Mouse (Mus musculus) megakaryocyte-erythroid progenitor cell, adult 5-6 weeks (primary cell): ENCODE measurements at regions not wholly inside any gene's neighbourhood (a gene's known extent, or its start where the extent isn't known, plus 50 kb on each side); places are given as distances from the start of the nearest gene placed in this dataset.
A peak's percentile ranks its signal among the peaks of the same experiment; 100 is the strongest.

Source experiments
- ATAC-seq: replicated peaks from 2 replicates; pipeline ENCODE4 v1.8.0; 2016; ENCODE audit warnings: mild to moderate bottlenecking, inconsistent platforms; ENCODE audit not compliant: severe bottlenecking, poor library complexity, low FRiP score, low TSS enrichment

DNA sequence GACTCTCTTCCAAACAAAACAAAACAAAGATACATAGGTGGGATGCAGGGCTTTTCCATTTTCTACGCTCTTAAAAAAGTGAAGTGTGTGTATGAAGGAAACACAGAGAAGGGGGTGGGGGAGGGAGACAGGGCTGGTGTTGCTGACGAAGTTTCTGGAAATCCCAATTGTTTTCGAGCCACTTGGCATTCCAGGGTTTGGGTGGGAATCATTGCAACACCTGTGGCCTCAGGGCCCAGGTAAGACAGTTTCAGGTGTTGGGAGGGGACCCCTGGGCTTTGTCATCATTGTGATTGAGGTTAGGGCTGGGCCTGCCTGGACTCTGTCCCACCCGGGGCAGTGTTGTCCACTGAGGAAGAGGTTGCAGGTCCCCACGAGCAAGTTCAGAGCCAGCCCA, 108.8 kb upstream of the Ccnd1 start:
- no peak for ATAC-seq

DNA sequence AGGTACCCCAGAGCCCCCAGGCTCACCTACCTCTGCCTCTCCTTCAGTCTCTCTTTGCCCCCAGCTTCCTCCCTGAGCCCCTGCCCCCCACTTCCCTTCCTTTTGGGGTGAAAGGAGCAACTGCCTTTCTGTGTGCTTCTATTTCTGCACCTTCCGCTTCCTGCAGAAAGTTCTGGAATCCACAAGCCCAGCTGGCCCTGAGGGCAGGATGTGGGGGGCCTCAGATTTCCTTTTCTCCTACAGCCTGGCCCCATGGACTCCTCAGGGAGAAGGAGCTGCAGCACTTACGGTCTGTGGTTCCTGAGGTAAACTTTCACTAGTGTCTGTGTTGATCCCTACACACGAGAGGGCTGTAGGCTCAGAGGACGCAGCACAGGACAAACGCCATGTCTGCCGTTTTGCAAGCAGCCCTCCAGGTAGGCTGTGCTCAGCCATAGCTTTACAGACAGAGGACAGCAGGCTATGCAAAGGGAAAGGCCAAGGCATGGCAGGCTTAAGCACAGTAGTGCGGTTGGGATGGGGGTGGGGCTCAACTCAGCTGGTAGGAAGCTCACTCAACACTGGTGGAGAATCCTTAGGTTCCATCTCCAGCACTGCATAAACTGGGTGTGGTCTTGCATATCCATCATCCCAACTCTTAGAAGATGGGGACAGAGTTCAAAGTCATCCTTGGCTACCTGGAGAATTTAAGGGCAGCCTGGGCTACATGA, 108.2 kb upstream of the Ccnd1 start:
- no peak for ATAC-seq

DNA sequence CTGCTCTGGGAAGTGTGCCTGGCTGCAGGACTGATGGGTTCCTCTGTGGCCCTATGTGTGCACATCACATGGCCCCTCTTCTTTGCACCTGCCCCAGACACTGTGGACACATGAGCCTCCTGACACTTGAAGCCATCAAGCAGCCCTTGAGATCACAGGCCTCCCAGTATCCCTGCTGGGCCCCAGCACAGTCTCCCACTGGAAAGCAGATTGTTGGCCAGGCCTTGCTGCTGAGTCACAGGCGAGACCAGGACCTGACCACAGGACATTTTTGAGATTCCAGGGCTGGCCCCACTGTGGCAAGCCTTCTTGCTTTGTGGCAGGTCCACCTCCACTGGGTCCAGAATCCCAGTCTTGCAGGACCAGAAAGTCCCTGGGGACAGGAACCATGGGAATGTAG, 105.5 kb upstream of the Ccnd1 start:
- ATAC-seq, result no peak

DNA sequence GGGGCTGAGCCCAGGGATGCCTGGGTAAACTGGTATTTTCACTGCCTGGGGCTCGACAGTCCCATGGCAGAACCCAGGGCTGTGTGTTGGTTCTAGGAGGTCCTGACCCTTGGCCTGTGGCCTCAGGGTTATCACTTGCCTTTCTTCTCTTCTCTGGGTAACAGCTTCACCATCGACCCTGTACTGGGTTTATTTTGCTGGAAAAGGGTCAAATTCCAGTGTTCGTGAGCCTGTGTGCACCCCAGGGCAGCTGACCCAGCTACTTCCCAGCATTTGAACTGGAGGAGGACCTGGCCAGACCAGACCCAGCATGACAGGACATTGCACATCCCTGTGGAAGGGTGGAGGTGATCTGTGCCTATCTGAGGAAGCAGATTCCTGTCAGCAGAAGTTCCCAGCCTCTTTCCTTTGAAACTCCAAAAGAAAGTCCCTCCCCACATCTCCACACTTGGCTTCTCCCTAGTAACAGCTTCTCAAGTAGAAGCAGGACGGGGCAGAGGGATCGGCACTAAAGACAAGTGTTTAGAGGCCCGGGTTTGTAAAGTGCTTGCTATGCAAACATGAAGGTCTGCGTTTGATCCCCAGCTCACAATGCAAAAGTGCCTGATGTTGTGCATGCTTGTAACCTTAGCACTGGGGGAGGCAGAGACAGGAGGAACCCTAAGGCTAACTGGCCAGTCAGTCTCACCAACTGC, 103.9 kb upstream of the Ccnd1 start:
- no peak for ATAC-seq

DNA sequence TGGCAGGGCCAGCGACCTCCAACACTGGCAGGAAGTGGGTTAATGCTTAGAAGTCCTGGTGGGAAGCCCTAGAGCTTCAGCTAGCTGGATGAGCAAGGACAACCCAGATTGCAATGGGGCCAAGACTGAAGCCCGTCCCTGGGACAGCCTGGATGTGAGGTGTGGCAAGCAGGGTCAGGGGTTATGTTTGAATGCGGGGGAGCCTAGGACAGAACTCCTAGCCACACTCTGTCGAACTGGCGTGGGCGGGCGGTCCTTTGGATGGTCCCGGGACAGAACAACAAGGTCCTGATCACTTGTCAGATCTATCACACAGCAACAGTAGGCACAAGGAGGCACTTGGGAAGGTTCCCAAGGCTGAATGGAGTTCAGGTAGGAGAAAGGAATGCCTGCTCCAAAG, 101.1 kb upstream of the Ccnd1 start:
- no peak for ATAC-seq

DNA sequence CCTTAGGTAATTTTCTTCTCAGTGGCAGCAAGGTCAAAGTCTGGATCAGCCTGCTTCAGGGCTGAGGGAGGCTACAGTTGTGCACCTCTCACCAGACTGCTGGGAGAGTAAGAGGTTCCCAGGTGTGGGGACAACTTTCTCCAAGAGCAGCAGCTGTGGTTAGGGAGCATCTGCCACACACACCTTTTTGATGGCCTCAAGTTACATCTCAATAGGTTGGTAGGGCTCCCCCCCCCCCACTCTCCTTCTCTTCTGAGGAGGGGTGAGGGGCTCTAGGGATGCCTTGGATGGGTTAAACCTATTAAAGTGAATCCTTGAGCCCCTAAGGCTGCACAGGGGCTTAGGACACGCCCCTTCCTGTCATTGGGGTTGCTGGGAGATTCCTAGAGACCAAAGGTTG, 94.7 kb upstream of the Ccnd1 start:
- ATAC-seq, result no peak

DNA sequence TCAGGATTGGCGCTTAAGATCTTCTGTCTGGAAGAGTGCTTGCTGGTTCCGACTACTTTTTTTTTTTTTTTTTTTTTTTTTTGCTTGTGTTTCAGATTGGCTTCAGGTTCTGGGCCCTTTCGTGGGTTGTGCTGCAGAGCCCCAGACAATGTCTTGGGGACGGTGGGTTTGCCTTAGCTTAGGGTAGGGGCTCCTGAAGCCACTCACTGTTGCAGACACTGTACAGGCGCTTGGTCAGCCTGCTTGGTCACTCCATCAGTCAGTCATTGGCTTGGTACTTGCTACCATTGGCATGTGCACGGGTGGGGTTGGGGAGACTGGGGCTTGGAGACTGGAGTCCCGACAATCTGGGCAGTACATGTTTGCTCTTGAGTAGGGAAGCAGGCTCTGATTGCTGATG, 91.5 kb upstream of the Ccnd1 start:
- ATAC-seq, result no peak

DNA sequence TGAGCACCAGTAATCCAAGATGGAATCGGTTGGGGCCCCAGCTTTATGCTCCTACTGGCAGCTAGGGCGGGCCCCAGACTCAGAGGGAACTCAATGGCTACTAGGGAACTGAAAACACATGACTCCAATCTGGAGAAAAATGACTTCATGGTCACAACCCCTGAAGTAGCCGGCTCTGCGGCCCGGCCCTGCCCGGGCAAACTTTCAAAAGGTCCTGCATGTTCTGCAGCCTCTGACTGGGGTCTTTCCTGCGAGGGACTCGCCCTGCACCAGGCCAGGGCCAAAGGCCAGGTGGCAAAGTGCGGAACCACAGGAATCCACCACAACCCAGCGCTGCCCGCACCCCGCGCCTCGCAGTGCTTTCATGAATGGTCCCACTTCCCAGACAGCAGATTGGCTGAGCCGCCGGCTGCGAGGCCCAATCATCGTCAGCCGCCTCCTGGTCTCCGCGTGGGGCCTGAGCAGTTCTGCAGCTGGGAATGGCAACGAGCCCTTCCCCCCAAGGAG, 91.0 kb upstream of the Ccnd1 start:
- peak; percentile 68 for ATAC-seq

DNA sequence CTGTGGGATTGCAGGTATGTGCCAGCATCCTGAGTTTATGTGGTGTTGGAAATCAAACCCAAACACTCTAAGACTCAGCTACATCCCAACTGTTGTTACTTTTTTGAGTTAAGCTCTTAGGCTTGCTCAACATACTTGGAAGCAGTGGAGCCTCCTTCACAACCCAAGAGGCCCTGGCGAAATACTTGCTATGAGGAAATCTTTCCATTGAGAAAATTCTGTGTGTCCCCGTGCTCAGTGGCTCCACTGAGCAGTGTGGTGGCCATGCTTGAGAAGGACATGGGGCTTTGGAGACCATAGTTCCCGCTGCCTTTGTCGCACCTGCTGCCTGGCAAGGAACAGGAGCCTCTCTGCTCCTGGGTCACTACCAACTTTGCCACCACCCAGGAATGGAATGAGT, 89.9 kb upstream of the Ccnd1 start:
- ATAC-seq, result no peak

DNA sequence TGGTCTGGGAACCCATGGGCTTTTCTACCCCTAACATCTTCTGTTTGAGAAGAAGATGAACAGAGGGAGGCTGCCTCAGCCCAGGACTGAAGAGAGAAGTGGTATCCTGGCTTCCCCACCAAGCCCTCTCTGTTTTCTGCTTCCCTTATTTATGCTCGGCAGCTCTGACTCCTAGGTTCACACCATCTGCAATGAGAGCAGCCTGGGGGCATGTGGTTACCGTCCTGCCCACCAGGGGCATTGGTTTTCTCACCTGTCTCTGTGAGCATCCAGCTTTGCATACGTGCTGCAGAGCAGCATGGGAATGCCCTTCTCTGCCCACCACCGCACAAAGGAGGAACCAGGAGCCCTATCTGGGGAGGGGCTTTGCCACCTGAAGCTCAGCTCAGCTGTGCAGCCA, 89.4 kb upstream of the Ccnd1 start:
- ATAC-seq, result peak; percentile 39; the same call in 1 of the 2 replicates

DNA sequence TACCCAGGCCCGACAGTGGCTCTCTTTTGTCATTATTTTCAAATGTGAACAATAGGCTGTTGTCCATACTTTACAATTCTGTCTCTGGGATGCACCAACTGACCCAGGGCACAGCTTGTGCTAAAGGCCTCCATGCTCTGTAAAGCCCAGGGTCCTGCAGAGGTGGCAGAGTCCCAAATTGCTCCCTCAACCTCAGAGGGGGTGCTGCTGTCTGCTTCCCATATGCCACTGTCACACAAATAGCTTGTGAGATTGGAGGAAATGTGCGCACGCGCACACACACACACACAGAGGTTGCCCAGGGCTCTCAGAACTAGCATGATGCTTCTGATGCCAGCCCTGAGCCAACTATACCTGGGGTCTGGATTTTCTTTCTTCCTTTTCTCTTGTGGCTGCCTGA, 87.3 kb upstream of the Ccnd1 start:
- ATAC-seq, result no peak

DNA sequence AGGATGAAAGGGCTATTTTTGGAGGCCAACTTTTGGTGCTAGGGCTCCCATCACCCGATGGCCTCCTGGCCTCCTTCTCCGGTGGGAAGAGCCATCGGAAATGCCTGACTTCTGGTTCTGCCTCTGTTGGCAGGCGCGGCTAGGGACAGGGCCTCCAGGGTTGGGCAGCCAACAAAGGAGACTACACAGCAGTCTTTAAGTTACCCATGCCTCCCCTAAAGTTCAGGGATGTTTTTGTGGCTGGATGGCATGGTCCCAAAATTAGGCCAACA, 86.2 kb upstream of the Ccnd1 start:
- no peak for ATAC-seq

DNA sequence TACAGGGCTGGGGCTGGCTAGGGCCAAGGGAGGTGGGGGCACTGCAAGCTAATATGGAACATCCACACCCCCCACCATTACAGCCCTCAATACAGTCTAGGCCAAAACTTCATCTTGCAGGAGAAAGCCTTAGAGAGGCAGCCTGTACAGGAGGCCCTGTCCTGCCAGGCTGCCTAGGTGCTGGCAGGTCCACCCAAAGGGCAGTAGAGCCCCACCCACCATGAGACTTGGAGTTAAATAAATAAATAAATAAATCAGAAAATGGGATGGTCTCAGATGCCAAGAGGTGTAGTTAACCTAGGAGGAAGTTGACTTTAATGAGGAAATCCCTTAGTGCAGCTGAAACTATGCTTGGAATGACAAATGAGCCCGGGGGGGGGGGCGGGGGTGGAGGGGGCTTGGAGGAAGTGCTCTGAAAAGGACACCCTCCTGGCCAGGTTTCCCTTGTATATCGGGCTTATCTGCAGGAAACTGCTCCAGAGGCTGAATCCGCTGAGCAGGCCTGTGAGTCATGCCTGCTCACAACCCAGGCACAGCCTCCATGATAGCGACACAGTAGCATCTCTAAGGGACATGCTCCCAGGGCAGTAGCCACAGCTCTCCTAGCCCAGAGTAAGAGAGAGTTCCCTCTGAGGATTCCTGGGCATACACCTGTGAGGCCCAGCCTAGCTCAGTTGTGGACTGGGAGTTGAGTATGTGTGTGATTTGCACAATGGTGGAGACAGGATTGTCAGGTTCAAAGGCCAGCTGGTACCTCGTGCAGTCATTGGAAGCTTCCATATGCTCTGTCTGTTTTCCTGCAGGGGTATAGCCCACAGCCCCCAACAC, 85.7 kb upstream of the Ccnd1 start:
- no peak for ATAC-seq

DNA sequence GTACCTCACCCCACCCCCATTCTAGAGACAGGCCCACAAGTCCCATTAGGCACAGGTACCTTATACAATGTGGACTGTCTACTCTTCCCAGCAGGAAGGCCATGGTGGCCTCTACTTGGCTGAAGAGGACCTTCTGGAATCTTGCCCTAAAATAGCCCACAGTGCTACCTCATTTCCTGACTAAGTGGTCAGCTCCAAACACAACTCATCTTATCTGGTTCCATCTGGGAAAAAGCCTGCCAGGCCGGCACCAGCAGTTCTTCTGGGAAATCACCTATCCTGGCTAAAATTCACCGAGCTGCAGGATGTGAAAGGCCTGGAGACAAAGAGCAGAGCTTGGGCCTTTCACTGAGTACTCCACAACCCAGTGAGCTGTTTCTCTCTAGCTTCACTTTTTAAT, 84.9 kb upstream of the Ccnd1 start:
- ATAC-seq, result no peak

DNA sequence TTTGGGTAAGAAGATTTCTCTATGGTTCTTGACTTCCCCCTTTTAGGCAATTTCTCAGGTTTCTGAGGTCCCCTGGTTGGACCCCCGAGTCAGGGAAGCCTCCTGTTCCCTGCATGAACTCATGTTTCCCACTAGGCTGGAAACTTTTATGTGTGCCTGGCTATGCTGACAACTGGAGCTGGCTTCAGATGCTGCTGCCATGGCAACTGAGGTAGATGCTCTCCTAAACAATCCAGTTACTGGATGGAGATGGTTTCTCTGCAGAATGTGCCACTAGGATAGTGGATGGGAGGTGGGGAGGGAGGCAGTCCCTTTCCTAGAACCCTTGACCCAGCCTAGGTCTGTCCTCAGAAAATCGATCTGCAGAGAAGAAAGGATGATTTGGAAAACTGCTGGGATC, 79.4 kb upstream of the Ccnd1 start:
- ATAC-seq, result no peak

DNA sequence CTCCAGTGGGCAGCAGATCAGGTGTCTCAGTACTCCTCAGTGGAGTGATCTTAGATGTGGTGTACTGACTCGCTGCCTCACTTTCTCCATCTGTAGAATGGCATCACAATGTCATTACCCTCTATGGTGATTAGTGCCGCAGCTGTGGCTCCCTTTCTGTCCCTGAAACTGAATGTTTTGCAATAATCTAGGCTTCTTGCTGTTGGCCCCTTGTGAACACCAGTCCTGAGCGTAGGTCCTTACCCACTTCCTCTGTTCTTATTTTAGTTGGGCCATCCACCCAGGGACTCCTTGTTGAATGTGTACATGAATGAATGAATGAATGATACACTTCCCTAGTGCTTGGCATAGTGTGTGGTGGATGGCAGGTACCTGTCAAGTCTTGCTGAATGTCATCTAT, 78.4 kb upstream of the Ccnd1 start:
- ATAC-seq, result no peak

DNA sequence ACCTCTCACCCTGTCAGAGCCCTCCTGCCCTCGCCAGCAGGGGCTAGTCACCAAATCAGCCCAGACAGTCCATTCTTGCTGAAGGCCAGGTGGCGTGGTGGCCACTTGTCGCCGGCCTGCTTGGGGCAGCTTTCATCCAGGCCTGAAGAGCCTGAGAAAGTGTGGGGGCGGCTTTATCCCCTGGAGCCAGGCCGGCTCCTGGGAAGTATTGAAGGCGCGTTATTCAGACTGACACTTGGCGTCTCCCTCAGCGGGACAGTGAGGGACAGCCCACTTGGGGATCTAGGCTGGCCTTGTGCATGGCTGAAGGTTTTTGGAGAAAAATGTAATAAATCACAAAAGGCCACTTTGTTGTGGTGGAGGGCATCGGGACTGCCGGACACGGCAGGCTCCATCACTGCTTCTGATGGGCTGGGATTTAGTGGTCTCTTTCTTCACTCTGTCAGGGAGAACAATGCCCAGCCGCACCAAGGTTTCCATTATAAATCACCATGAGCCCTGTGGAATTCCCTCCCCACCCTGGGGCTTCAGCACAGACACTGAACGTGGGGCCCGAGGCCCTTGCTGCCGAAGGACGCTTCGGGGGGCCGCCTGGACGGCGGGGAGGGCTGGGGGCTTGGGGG, 75.8 kb upstream of the Ccnd1 start:
- no peak for ATAC-seq

DNA sequence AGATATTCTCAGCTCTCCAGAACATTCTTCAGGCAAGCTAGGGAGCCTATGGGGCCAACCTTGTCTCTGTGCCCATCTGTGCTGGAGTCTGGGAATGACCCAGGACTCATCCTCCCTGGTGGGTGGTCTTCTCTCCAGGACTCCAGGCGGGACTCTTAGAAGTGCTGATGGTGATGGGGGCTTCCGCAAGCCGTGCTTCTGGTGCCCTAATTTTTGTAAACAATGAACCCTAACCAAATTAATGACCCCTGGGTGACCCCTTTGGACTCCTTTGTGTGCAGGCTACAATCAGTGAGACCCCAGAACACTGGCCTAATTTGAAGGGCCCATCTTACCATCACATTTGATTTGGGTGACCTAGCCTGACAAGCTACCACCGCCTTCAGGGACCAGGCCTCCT, 71.0 kb upstream of the Ccnd1 start:
- no peak for ATAC-seq

DNA sequence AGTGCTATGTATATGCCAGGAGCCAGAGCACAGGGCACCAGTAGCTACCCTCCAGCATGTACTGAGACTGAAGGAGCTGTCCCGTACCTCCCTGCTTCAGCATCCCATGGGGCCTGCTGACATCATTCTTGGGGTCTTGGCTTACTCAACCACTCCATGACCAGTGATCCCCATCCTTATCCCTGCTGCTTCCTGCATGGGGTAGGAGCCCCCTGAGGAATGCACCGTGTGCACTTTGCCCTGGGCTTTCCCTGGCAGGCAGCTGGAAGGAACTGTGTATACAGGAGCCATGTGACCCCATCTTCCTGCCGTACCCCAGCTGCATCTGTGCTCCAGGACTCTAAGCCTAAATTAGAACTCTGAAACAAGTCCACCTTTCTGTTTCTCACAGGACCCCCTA, 70.3 kb upstream of the Ccnd1 start:
- ATAC-seq, result no peak

DNA sequence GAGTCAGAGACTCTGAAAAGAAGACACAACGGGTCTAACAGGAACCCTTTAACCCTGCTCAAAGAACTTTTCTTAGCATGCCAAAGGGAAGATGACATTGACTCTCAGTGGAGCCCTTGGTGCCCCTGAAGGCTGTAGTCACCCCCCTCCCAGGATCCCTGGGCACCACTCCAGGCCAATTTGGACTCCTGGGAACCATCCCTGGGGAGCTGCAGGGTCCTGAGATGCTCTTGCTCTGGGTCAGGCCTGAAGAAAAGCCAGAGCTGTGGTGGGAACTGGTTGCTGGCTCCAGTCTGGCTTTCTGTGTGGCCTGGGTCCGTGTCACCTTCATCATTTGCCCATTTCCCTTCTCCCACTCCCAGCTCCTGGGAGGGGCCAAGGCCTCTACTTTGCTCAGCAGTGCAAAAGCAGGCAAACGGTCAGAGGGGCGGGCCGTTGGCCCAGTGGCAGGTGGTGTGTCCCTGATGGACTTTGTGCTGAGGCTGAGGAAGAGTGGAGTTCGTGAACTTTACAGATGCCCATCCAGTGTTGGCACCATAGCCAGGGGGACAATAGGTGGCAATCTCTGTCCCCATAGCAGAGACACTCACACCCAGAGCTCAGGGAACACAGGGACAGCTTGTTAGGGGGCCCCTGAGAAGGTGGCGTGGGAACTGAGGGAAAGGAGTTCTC, 69.1 kb upstream of the Ccnd1 start:
- ATAC-seq, result no peak
